Mouse (Mus musculus) stomach, postnatal 0 days (tissue): ENCODE results near the gene Gm10338. TPM values are rescaled to one million over a fixed set of nuclear protein-coding genes. Genes with fewer than 3 reads are reported as not detected.
"Not testable (repeated sequence)": the region's sequence is repeated elsewhere in the genome, so short reads cannot be mapped to it uniquely, and the experiment has no call there.

Experiments
- ATAC-seq: fragments of 200-750 bp; cut with Nextera tagmentation; 2 replicates; pipeline ENCODE4 v1.8.0; 2017; ENCODE audit not compliant: low FRiP score, low TSS enrichment
- DNase-seq: peaks from one replicate; pipeline ENCODE4 v3.0.0-alpha.2; 2016; ENCODE audit warnings: low spot score
- H3K27ac ChIP-seq: fragments of 300-500 bp; sonication (generic); replicated peaks from 2 replicates; pipeline ENCODE4 v1.5.1; 2014; ENCODE audit warnings: mild to moderate bottlenecking, control low read depth
- H3K27me3 ChIP-seq: fragments of 300-500 bp; sonication (generic); 2 replicates; pipeline ENCODE4 v1.6.1; 2014; ENCODE audit warnings: low read length; ENCODE audit not compliant: control insufficient read depth, insufficient read depth
- H3K36me3 ChIP-seq: fragments of 300-500 bp; sonication (generic); 2 replicates; pipeline ENCODE4 v1.6.1; 2014; ENCODE audit warnings: low read length, mixed read lengths; ENCODE audit not compliant: control insufficient read depth, insufficient read depth
- H3K4me1 ChIP-seq: fragments of 300-500 bp; sonication (generic); replicated peaks from 2 replicates; pipeline ENCODE4 v1.6.1; 2014; ENCODE audit warnings: antibody characterized with exemption; ENCODE audit not compliant: control insufficient read depth, insufficient read depth
- H3K4me2 ChIP-seq: fragments of 300-500 bp; sonication (generic); replicated peaks from 2 replicates; pipeline ENCODE4 v1.6.1; 2014; ENCODE audit warnings: low read depth, mild to moderate bottlenecking, control low read depth, moderate library complexity
- H3K4me3 ChIP-seq: fragments of 300-500 bp; sonication (generic); 2 replicates; pipeline ENCODE4 v1.5.1; 2014; ENCODE audit warnings: low read depth, low read length, control low read depth
- H3K9ac ChIP-seq: fragments of 300-500 bp; sonication (generic); 2 replicates; pipeline ENCODE4 v1.6.1; 2014; ENCODE audit warnings: mild to moderate bottlenecking, low read length, control low read depth, mixed read lengths
- H3K9me3 ChIP-seq: fragments of 300-500 bp; sonication (generic); 2 replicates; pipeline ENCODE4 v1.6.1; 2016; ENCODE audit warnings: low read length; ENCODE audit not compliant: control insufficient read depth
- CTCF ChIP-seq: IDR thresholded peaks from 2 replicates; pipeline ENCODE4 v1.5.1; 2016; ENCODE audit warnings: antibody characterized with exemption, low read depth, mild to moderate bottlenecking, moderate library complexity
- WGBS: fragments of 180-500 bp; shearing (Covaris S2); extraction: QIAGEN DNeasy Blood & Tissue Kit; methylation state at CpG from one replicate; pipeline ENCODE4 v1.1.7; 2014; 5-methylcytosine and 5-hydroxymethylcytosine counted together
- polyA plus RNA-seq: library from polyadenylated mRNA; unstranded; fragments of >200 nt; fragmentation: Nextera tagmentation; extraction: Ambion mirVana; gene quantifications from 2 replicates; pipeline ENCODE4 v1.2.1, GENCODE M21; 2015

The Gm10338 gene
- polyA plus RNA-seq, result not detected in 2 replicates

DNA sequence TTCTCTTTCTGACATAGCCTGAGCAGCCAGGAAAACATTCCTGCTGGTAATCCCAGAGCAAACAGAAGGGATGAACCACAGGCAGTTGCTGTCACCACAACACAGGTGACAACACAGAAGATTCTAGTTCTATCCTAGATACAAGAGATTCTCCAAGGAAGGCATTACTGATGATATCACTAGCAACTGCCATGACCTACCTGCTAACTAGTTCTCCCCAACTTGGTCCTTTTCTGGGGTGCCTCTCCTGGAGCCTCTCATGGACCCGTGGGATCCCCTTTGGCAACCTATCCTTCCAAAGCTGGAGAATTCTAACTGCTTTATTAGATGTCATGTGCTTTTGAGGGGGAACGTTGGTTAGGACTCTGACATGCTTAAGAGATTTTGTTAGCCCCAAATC lies at the start of gene Gm10338:
Gene Gm10338 (minus strand): TSS at position 101 of the 400 bp plus-strand sequence.
- not testable (repeated sequence) for DNase-seq, H3K4me2 ChIP-seq, H3K4me1 ChIP-seq, H3K27ac ChIP-seq, H3K9ac ChIP-seq, H3K4me3 ChIP-seq, H3K9me3 ChIP-seq, H3K27me3 ChIP-seq, ATAC-seq, H3K36me3 ChIP-seq
- no CpG with 5 or more reads among the region's 2 CpGs for WGBS

DNA sequence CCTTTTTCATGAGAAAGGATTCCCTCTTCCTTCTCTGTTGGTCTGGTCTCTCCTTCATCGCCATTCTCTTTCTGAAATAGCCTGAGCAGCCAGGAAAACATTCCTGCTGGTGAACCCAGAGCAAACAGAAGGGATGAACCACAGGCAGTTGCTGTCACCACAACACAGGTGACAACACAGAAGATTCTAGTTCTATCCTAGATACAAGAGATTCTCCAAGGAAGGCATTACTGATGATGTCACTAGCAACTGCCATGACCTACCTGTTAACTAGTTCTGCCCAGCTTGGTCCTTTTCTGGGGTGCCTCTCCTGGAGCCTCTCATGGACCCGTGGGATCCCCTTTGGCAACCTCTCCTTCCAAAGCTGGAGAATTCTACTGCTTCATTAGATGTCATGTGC lies 48.5 kb upstream of the Gm10338 start, which contains the start of gene Gm10128:
Gene Gm10128 (minus strand): TSS at position 101 of the 400 bp plus-strand sequence.
- not testable (repeated sequence) for H3K9me3 ChIP-seq, ATAC-seq, H3K4me1 ChIP-seq, H3K27ac ChIP-seq, H3K27me3 ChIP-seq, H3K4me3 ChIP-seq, H3K4me2 ChIP-seq, H3K36me3 ChIP-seq, DNase-seq, H3K9ac ChIP-seq
- no CpG with 5 or more reads among the region's 2 CpGs for WGBS

DNA sequence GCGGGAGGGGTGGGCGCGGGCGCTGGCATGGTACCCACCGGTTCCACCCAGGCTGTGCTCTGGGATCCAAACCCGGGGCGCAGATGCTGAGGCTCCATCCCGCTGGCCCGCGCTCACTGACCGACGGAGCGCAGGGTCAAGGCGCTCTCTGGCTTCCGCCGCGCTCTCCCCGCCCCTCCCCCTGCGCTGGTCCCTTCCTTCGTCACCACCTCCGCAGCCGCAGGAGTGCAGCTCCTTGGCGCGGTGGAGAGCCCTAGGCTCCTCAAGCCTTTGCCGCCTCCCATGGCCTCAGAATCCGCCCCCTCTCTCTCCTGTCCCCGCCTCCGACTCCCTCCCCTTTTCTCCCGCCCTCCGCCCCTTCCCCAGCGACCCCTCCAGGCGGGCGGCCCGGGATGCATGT lies 27.0 kb downstream of the Gm10338 start, which contains the start of gene Gm3558:
Gene Gm3558 (minus strand): TSS at position 185 of the 400 bp plus-strand sequence.
- ATAC-seq, DNase-seq, H3K9ac ChIP-seq, H3K27me3 ChIP-seq, H3K4me1 ChIP-seq, H3K27ac ChIP-seq, H3K36me3 ChIP-seq, H3K9me3 ChIP-seq: not testable (repeated sequence)
- 17% methylated on average over 1 of the region's 34 CpGs for WGBS
- peak within 1 kb of the TSS; percentile 19; the same call in 1 of the 2 replicates for H3K4me3 ChIP-seq
- H3K4me2 ChIP-seq, result peak within 1 kb of the TSS; percentile 47

- not testable (repeated sequence) for H3K9ac ChIP-seq, H3K4me1 ChIP-seq, ATAC-seq, H3K9me3 ChIP-seq, H3K36me3 ChIP-seq, H3K27ac ChIP-seq, H3K27me3 ChIP-seq
- Histone ChIP-seq H3K4me3 (peak overlapping the region; percentile 19; the same call in 1 of the 2 replicates), H3K4me2 (peak overlapping the region; percentile 47)
- under 1% methylated on average over 17 of the region's 27 CpGs for WGBS
- DNase-seq, result peak; percentile 12
These were observed 27.5 kb downstream of the Gm10338 start for GRCm38 (mm10) chr14:7567890-7568289.

- not testable (repeated sequence) for H3K9ac ChIP-seq, H3K9me3 ChIP-seq, H3K27ac ChIP-seq, H3K4me1 ChIP-seq, H3K36me3 ChIP-seq, H3K4me2 ChIP-seq, H3K4me3 ChIP-seq, DNase-seq, ATAC-seq, H3K27me3 ChIP-seq
- 0 out of 2 replicates have a peak, but pooled peaks have one; percentile 20 for TF ChIP-seq CTCF
- 4% methylated on average over 6 of the region's 9 CpGs for WGBS
These were observed 28.1 kb downstream of the Gm10338 start for GRCm38 (mm10) chr14:7567266-7567665.

Other genes with a start within 250 kb of the Gm10338 start
- gene Gm8374, start 230.5 kb downstream of the Gm10338 start, polyA plus RNA-seq, result not detected in 2 replicates
- not detected in 2 replicates for gene Gm3755, start 144.7 kb downstream of the Gm10338 start, polyA plus RNA-seq
- gene Gm3752, start 111.8 kb downstream of the Gm10338 start, polyA plus RNA-seq, result not detected in 2 replicates
- 0.10 and 0.19 TPM in 2 replicates for gene Gm3558, start 27.0 kb downstream of the Gm10338 start, polyA plus RNA-seq
- gene Gm10128, start 48.4 kb upstream of the Gm10338 start, polyA plus RNA-seq, result not detected in 2 replicates
- not detected in 2 replicates for gene Gm26661, start 196.0 kb upstream of the Gm10338 start, polyA plus RNA-seq
- 8.3 and 8.8 TPM in 2 replicates for gene Flnb, start 222.4 kb upstream of the Gm10338 start, polyA plus RNA-seq